Mouse (Mus musculus) embryo, embryonic 10.5 days (tissue): Measurements from ENCODE around the gene Gm21586.
"Not testable (repeated sequence)": the region's sequence is repeated elsewhere in the genome, so short reads cannot be mapped to it uniquely, and the experiment has no call there.

Experiments
- DNase-seq: peaks from one replicate; pipeline ENCODE4 v3.0.0-alpha.2; 2015; ENCODE audit warnings: low spot score

The Gm21586 gene

GRCm38 (mm10) chr4:42439078-42439477 is at the start of gene Gm21586:
Gm21586 (plus strand) TSS chr4:42439378.
- DNase-seq, result not testable (repeated sequence)

- DNase-seq, result not testable (repeated sequence)
Measured at GRCm38 (mm10) chr4:42466452-42466851, 27.3 kb downstream of the Gm21586 start, which contains the start of gene Gm2163. Gm2163 (plus strand) TSS chr4:42466752.
